Mouse (Mus musculus): ENCODE measurements around the gene Gm13889.

GRCm38 (mm10) chr2:93957785-93958175 lies 779 bp upstream of the Gm13889 start:
- no peak for TF ChIP-seq CTCF (IDR thresholded peaks at IDR 0.05; ENCODE audit: low read depth, low read length)
- TF ChIP-seq POLR2A (IDR thresholded peaks at IDR 0.05; ENCODE audit: insufficient read depth, low read length) = no peak

Data from ES-Bruce4 (cell line).